Mouse (Mus musculus): ENCODE data around the gene 2900026A02Rik.
A peak's percentile ranks its signal among the peaks of the same experiment; 100 is the strongest.

The 2900026A02Rik gene

DNA sequence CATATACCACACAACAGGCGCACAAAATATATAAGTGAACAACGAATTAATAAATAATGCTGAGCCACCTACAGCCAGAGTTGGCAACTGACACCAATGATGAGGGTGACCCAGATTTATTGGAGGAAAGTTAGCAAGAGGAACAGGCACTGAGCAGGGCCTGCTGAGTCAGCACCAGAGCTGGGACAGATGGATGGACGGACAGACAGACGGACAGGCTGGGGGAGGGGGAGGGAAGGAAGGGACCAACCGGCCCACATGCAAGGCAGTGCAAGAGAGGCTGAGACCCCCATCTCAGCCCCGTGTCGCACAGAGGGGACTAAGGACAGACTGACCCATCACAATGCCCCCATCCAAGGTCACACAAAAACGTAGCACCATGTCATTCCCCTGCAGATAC, 7.0 kb downstream of the 2900026A02Rik start:
- no peak for DNase-seq (ENCODE audit: extremely low read depth, insufficient read length, low spot score)

DNA sequence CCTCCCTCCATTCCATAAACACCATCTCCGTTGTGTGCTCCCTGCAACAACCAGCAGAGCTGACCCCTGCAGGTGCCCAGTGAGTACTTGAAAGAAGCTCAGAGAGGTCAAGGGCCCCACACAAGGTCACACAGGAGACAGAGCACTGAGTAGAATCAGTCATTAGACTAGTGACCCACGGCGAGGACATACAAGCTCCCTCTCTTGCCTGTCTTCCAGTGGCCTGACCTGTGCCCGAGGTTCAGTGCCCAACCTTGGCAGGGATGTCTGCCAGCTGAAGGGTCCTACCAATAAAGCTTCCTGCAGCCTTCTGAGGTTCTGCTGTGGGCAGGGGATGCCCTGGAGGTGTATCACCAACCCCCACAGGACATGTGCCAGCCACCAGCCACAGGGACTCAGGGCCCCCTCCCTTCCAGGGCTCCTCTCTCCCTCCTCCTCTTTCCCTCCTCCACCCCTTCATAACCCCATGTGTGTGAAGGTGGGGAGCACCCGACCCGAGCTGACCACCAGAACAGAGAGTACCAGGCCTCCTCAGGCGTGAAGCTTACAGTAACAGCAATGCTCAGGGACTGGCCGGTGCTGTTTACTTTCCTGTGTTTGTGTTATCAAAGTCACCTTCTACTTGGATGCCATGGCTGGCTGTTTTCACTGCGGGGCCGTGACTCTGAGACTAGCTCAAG, 8.7 kb downstream of the 2900026A02Rik start:
- DNase-seq (ENCODE audit: extremely low read depth, insufficient read length, low spot score), result no peak

DNA sequence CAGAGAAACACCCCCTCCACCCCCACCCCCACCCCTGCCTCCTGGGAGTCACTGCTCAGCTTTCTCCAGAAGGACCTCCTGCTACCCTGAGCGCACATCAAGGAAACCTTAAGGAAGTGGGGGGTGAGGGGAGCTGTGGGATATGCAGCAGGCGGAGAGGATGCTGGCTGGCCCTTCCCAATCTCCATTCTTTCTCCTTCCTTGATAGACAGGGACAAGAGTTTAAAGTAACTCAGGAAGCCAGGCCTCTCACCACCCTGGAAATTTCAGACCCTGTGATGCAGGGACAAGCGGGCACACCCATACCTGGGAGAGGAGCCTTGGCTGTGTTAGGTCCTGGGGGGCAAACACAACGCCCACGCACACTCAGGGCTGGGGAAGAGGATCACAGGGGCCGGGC, 10.7 kb downstream of the 2900026A02Rik start:
- no peak for DNase-seq (ENCODE audit: extremely low read depth, insufficient read length, low spot score)

DNA sequence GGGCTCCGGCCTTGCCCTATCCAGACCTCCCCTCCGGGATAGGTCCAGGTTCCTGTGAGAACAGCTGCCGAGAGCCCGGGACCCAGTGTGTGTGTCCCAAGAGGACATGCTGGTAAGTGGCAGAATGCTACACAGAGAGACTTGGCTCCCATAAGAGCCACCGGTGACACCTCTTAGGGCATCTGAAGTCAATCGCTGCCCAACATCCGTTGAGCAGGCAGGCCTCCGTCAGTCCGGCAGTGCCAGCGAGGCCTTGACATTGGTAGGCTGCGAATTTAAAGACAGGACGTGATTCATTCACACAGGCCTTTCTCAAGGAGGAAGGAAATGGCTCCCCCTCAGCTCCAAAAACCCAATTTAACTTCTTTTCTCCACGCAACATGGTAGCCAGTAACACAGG, 11.1 kb downstream of the 2900026A02Rik start:
- peak; percentile 44 for DNase-seq (ENCODE audit: extremely low read depth, insufficient read length, low spot score)

DNA sequence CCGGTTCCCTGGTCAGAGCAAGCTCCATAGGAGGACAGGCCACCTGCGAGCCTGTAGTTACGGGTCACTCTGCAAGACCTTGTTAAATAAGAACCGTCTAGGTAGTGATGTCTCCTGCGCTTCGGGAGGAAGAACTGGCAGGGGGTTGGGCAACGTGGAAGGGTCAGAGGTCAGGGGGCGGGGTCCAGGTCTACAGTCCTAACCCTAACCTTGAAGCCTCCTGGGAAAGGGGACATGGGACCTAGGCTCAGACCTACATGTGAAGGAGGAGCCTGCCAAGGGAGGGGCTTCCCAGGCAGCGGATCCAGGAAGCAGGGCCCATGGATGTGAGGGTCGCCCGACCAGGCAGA, 11.7 kb downstream of the 2900026A02Rik start:
- no peak for DNase-seq (ENCODE audit: extremely low read depth, insufficient read length, low spot score)

DNA sequence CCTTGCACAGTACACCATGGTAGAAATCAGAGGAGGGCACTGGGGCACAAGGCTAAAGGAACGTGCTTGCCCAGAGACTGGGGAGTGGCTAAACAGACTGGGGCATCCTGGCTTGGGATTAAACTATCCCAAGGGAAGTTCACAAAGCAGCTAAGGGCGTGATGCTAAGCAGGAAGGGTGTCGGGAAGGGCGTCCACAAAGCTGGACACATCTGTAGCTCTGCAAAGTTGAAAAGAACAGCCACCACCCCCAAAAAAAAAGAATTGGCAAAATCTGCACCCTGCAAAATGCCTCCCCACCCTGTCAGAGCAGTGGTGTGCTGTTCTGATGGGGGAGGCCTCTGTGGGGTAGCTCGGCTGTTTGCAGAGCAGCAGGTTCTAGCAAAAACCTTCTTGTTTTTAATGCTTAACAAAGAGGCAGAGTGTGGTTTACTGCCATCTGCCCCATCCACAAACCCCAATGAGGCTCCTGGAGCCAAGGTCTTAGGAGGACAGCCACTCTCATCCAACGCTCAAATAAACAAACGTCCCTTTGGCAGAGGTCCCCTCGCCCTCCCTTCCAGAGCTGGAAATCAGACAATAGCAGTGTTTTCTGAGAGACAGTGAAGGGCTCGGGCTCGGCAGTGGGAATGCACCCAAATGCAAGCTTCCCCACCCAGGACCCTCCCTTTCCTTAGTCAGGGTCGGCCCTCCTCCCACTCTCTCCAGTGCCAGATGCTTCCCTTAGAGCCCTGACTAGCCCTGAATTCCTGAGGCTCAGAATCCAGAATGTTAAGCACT, 12.2 kb downstream of the 2900026A02Rik start:
- DNase-seq (ENCODE audit: extremely low read depth, insufficient read length, low spot score), result peak; percentile 55

DNA sequence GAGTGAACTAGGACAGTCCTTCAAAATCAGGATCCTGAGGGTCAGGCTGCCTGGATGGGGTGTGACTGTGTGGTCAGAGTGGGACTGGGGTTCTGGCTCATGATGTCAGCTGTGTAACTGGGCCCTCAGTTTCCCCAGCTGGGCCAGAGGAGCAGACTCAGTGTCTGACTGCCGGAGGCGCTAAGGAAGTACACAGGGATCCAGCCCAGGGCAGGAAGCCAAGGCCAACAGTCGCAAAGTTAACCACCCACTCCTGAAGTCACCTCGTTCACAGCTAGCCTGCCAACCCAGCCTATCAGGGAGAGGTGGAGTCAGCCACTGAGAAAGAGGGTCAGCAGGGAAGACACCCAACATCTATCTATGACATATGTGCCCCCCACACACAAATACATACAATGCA, 13.0 kb downstream of the 2900026A02Rik start:
- peak; percentile 61 for DNase-seq (ENCODE audit: extremely low read depth, insufficient read length, low spot score)

DNA sequence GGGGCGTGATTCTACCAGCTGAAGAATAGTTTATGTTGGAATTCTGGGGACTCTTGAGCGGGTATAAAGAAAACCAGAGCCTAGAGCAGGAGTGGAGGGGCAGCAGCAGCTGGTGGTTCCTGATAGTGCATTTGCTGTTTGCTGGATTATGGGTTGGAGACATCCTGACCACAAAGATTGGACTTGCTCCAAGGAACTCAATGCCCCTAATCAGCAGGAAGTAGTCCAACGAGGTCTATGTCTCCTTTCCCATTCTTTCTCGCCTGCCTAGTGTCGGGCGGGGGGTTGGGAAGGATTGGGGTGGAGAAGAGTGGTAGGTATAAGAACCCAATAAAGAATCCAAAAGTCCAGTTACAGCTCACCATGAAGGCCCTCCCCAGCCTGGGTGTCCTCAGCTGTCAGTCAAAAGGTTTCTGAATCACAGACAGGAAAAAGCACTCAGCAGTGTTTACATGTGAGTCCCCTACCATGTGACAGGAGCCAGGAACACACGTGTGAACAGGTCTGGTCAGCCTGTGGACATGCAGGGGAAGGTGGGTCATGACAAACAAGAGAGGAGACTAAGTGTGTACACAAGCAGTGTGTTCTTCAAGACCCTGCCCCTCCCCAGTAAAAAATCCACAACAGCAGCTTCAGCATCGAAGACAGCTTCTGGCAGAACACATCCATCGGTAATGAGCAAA, 14.2 kb downstream of the 2900026A02Rik start:
- DNase-seq (ENCODE audit: extremely low read depth, insufficient read length, low spot score), result no peak

DNA sequence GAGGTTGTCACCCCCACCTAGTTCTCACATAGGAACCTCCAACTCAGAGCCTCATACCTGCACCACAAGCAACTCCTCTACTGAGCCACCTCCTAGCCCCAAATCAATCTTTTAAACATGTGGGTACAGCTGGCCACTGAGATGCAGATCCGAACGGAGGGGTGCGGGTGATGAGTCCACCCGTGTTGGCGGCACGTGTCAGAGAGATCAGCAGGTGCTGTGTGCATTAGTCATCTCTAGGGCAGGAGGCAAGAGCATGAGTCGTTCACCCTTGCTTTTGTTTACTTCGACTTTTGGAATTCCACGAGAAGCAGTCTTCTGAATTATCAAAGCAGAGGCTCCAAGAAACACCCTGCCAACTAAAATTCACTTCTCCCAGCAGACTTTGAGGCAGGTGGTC, 16.8 kb downstream of the 2900026A02Rik start:
- no peak for DNase-seq (ENCODE audit: extremely low read depth, insufficient read length, low spot score)

DNA sequence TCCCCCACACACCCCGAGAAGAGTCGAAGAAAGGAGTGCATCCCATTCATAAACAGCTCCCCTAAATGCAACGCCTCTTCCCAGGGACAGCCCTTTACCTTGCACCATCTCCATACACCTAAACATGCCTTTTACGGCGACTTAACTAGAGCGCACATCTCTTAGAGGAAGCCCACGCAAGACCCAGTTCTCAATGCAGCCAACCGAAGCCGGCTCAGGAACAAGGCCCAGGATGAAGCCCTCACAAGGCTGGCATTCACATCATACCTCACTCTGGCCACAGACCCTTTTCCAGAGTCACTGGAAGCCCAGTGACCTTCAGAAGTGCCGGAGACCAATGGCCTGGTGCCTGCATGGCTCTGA, 21.3 kb downstream of the 2900026A02Rik start:
- DNase-seq (ENCODE audit: extremely low read depth, insufficient read length, low spot score), result no peak

DNA sequence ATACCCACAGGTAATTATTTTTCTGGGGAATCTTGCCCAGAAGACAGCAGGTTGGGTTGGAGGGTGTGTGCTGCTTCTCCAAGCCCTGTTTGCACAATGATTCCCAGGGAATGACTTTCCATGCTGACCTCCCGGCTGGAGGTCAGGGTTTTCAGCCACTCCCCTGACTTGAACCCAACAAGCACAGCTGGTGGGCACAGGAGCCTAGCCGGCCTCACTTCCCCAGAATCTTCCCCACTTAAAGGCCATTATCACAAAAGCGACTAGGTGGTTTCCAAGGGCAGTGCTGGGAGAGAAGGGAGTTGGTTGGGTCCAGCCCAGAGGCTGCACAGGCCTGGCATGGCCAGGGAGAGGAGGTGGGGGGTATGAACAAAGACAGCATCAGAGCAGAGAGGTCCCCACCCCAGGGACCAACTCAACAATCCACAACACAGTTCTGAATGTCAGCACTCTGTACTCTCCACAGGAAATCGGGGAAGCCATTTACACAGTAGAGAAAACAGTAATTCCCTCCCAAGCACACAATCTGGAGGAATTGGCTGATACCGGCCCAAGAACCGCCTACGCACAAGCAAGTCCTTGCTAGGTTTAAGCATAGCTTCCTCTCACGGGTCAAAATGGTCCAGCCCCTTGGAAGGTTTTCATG, 21.8 kb downstream of the 2900026A02Rik start:
- no peak for DNase-seq (ENCODE audit: extremely low read depth, insufficient read length, low spot score)

DNA sequence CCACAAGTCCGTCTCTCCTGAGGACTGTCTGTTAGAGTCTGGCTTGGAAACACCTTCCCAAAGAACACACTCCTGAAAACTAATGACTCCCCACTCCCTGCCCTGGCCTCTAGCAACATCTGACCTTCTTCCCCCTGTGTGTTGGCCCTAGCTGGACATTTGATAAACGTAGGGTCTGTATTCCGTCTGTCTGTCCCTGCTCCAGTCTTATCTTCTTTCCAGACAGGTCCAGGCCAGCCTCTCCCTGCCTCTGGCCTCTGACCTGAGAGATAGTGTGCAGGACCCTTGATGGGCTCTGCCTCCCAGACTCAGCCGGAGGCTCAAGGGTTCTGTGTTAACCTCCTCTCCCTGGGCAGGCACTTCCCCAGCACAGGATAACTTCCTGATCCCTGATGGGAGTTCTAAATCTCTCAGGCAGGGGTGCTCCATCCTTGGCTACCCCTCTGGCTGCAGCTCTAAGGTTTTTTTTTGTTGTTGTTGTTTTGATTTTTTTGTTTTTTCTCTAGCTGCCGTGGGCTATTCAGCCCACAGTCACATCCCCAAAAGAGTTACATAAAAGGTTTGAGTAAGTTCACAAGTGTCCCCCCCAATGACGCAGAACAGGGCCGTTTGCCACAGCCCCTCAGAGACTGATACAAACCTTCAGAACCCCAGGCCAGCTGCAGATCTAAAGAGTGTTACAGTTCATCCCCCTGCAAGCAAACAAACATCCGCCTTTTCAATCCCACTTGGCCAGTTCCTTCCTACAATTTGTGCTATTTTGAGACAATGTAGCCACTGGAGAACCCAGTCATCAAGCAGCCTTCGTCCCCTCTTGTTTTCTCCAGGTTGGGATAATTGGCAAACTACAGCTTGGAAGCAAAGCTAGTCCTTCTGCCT, 23.9 kb downstream of the 2900026A02Rik start:
- DNase-seq (ENCODE audit: extremely low read depth, insufficient read length, low spot score), result no peak

DNA sequence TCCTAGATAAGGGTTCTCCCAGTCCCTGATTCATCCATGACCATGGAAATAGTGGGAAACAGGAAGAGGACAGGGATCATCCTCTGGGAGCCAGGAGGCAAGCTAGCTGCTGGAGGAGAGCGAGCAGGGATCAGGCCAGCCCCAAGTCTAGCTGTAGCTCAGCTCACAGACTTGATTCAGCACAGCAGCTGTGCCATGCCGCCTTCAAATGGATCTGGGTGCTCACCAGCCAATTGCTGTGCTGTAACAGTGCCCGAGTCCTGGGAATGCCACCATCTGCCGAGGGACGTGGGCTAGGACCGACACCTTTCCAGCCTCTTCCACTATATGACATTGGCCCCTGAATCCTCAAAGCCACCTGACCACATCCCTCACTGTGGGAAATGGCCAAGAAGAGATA, 25.1 kb downstream of the 2900026A02Rik start:
- DNase-seq (ENCODE audit: extremely low read depth, insufficient read length, low spot score), result no peak

DNA sequence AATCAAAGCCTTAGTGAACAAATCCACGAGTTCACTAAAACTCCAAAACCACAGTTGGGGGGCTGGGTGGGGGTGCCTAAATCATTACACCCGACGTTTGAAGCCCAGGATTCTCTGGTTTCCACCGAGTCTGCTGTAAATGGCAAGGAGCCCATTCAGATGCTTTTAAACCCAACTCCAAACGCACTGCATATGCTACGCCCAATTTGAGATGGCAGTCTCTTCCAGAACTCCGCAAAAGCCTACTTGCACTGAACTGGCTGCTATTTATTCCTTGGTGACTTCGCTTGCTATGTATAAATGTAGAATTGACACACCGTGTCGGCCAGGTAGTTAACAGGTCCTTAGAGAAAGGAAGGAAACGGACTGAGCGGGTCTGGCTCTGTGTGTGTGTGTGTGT, 25.6 kb downstream of the 2900026A02Rik start:
- no peak for DNase-seq (ENCODE audit: extremely low read depth, insufficient read length, low spot score)

DNA sequence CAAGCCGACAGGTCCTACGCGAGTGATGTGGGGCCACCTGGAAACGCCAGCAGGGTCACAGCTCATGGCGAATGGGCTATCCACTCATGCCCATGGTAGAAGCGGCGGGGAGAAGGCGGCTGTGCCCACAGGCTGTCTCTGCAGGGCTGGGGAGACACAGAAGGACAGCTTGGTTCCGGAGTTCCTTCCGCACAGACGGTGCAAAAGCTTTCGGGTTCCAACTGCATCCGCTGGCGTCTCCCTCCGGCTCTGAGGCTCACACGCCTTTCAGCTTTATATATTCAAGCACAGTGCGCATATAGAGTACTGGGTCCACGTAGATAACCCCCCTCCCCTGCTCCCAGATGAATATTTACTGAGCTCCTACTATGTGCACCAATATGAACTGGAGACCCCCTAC, 27.3 kb downstream of the 2900026A02Rik start:
- DNase-seq (ENCODE audit: extremely low read depth, insufficient read length, low spot score), result no peak

DNA sequence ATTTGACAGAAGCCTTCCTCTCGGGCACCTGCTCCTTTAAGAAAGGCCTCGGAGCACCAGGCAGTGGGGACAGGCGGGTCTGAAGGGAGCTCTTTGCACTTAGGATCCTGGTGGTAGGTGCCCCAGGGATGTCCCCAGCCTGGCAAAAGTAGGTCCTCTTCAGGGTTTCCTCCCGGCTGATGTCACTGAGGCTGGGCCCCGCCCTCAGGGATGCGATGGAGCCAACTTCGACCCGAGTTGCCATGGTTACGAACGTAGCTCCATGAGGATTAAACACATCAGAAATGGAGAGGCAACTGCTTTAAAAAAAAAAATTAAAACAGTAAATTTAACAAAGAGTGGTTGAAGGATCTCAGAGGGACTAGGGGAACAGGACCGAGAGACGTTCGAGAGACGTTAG, 29.1 kb downstream of the 2900026A02Rik start:
- DNase-seq (ENCODE audit: extremely low read depth, insufficient read length, low spot score), result no peak

DNA sequence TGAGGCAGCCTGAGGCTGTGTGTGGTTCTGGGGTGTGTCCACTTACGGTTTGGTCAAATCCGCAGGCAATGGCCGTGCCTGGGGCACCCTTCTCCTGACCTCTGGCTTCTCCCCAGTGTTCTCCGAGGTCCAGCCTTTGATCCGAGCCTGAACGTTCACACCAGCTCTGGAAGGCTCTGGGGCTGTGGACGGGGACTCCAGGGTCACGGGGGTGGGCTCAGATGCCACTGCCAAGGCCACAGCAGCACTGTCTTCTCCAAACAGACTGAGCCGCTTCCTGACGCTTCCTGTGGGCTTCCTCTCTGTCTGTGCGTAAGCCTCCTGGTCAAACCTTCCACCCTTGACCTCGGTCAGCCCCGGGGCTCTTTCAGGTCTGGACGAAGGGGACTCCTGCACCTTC, 30.5 kb downstream of the 2900026A02Rik start:
- no peak for DNase-seq (ENCODE audit: extremely low read depth, insufficient read length, low spot score)

DNA sequence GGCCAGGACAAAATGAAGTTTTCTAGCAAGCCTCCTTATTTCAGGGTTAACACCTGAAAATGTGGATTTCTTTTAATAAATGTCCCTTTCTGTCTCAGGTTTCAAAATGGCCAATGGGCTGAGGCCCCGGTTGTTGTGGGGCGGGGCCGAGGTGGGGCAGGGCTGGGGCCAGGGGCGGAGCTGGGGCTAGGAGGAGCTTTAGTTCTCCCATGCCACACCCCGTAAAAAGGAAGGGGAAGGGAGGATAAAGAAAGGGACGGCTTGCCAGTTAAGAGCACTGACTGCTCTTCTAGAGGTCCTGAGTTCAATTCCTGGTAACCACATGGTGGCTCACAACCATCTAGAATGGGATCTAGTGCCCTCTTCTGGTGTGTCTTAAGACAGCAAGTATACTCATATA, 39.6 kb downstream of the 2900026A02Rik start:
- peak; percentile 66 for DNase-seq (ENCODE audit: extremely low read depth, insufficient read length, low spot score)

DNA sequence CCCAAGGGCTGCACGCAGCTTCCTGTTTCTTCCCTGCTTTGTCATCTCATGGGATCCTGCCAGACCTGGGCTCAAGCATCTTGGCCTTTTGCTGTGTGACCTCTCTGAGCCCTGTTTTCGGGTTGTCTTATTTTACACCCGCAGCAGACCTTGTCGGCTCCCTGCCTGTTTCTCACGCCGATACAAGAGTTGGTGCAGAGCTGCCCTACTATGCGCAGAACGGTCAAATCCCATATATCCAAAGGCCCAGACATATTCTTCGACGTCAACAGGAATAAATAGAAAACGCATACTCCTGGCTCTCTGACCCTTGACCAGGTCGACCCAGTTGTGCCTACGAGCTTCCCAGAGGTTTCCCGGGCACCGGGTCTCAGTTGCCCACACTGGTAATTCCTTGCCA, 40.3 kb downstream of the 2900026A02Rik start:
- no peak for DNase-seq (ENCODE audit: extremely low read depth, insufficient read length, low spot score)

DNA sequence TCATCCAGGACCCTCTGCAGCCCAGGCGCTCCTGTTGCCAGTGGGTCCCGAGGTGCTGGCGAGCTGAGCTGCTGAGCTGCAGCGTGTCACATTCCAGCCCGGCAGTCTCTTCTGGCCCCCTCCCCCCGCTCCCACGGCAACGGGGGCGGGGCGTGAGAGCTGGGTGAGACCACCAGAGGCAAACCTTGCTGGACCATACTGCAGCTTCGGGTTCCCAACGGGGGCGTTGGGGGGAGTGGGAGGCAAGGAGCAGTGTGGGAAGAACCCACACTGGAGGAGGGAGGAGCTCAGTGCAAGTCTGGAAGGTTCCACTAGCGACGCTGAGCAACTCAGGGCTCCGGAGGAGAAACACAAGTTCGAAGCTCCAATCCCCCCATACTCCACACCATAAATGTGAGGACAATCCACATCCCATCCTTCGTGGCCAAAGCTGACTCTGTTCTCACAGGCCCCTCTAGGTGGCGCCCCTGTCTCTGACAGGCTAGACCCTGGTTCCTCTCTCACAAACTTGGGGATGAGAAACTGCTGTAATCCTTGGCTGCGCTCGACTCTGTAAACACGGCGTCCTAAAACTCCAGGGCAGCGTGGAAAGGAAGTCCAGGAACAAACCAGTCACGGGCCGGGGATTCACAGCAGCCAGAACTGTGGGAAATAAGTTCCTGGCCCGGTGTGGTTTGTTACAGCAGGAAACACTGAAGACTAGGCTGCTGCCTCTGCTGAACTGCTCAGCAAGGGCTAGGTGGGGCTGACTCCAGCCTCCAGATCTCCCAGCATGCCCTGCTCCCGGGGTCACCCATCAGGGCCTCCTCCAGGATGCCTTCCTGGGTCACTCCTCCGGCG, 41.0 kb downstream of the 2900026A02Rik start:
- peak; percentile 77 for DNase-seq (ENCODE audit: extremely low read depth, insufficient read length, low spot score)
